Mouse (Mus musculus): Measurements from ENCODE around the gene Pskh1.

Pskh1 gene

DNA sequence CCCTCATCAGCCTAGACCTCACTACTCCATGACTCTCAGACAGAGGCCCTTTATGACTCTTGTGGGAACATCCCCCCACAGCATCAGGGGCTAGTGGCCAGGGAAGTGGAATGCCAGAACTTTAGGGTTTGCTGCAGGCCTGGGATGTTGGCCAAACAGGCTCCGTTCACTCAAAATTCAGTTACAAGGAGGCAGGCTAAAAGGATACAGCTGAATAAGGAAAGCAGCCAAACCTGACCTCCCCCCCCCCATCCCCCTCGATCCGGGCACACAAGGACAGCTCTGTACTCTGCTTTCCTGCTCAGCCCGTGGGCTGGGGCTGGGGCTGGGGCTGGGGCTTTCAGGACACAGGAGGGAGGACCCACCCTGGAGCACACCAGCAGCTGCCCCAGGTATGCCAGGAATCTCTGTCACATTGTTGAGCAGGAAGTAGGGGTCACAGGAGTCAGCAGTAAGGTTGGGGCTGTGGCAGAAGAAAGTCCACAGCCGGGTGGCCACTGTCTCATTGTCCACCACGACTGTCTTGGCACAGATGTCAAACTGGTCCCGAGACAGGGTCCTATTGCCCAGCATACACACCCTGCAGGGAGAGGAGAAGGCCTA is 50.9 kb downstream of the Pskh1 start:
- intact Hi-C loops (cut with DNase I): no loop called here

DNA sequence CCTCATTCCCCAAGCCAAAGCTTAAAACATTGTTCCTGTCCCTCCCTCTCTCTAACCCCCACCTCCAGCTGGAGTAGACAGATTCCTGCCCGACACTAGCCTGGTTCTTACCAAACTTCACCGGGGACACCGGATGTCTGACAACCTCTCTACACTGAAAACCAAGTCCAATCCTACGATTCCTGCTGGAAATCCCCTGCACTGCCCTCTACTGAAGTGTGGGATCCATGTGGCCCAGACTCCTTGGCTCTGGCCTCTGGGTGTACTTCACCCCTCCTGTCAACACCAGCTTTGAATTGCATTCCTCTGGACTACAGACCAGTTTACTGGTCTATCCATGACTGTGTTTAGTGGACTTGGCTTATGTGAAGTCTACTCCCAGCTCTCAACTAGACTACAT is 56.3 kb downstream of the Pskh1 start:
- intact Hi-C loops (cut with DNase I): no loop called here

DNA sequence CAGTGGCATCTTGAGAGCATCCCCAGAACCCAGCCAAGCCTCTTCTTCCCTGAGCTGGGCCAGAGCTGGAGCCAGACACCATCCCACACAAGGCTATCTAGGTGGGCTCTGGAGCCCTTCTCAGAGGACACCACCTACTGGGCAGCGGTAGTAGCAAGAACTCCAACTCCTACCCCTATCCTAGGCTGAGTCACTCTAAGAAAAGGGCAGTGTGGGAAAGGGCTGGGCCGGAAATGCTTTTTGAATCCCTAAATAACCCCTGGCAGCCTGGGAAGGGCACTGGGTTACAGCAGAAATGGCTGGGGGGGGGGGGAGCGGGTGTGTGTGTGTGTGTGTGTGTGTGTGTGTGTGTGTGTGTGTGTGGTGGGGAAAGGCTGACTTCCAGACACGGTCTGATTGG is 57.6 kb downstream of the Pskh1 start:
- intact Hi-C loops (cut with DNase I): no loop called here

DNA sequence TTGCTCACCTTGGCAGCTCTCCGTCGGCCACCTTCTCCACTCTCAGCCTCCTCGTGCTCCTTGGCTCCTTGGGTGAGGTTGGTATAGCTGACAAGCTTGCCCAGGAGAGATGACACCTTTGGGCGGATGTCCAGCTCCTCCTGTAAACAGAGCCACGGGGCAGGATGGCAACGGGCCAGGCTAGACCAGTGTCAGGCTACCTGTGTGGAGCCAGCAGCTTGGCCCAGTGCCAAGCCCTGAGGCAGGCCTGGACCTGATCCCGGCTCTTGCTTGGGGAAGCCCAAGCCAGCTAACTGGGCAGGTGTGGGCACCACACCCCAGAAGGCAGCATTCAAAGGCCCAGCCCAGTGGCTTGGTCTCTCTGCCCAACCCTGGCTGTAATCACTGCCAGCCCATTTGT is 59.1 kb downstream of the Pskh1 start:
- intact Hi-C loops (cut with DNase I): no loop called here

DNA sequence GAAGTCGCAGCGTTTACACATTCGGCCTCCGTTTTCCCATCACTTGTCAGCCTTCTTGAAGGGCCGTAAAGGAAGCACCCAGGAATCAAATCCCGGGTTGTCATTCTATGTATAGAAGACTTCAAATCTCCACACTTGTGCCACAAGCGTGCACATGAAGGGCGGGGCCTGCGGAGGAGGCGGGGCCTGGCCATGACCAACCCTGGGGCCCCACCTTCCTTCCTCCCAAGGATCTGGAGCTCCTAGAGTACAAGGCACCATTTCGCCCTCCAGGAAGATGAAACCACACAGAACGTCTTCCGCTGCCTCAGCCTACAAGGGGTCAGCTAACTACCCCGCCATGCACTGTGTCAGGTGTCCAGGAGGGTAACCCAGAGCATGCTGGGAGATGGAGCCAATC is 60.9 kb downstream of the Pskh1 start:
- intact Hi-C loops (cut with DNase I): no loop called here

DNA sequence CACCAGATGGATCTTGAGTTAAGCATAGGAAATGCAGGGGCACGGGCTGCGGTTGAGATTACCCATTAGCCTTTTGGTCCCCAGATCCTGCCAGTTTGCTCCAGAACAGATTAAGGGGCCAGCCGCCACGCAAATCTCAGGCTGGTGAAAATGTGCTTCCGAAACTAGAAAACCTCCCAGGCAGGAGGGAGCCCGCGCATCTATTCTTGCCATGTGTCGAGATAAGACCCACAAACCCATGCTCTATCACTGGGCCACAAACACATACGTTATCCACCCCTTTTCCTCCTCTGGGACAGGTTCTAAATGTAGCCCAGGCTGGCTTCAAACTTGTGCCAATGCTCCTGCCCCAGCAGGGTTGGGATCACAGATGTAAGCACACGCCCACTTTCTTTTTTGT is 61.3 kb downstream of the Pskh1 start:
- intact Hi-C loops (cut with DNase I): no loop called here

DNA sequence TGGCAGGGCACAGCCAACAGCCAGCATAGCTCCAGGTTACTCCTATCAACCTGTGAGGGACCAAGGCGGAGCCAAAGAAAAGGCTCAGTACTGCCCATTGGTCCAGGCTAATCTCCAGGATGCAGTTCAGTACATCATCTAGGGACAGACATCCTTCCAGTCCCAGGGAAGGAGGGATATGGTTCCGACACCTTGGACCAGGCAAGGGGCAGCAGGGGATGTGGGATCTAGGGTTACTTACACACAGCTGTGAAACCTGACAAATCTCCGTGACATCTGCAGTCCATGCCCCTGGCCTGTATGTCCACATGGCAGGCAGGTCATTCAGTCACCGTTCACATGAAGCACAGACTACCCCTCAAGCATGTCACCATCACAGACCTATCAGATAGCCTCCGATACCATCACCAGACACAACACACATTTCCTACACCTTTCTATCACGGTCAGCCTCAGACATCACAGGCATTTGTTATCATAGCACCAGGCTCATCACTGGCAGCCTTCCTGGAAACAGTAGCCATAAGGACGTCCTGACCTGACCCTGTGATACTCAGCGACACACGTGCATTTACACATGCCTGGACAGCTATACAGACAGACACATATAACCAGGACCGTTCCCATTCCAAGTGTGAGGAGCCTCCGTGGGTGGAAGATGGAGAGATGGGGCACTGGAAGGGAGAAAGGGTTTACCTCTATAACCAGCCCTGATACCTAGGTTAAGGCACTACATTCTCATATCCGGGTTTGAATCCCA is 64.4 kb downstream of the Pskh1 start:
- intact Hi-C loops (cut with DNase I): no loop called here

DNA sequence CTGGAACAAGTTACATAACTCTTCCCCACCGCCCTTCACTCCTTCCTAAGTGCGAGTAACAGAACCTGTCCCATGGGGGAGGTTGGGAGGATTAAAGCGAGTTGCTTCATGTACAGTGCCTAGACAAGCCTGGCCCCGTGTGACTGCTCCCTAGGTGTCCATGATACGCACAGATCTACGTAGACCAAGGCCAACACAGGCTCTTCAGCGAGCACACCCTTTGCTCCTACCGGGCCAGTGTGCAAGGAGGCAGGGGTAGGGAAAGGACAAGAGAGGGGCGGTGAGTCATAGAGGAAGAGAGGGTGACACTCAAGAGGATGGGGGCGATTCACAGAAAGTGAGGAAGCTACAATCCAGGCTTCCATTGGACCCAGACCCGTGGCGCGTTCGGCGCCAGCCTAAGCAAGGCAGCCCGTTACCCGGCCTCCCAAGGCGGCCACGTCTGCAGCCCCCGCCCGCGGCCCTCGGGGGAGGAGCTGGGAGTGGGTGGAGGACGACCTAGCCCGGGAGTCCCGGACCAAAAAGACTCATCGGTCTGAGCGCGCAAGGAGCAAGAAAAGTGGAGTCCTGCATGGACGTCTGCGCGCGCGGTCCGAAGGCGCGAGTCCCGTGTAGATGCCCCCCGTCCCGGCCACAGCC is 65.1 kb downstream of the Pskh1 start:
- intact Hi-C loops (cut with DNase I): no loop called here

DNA sequence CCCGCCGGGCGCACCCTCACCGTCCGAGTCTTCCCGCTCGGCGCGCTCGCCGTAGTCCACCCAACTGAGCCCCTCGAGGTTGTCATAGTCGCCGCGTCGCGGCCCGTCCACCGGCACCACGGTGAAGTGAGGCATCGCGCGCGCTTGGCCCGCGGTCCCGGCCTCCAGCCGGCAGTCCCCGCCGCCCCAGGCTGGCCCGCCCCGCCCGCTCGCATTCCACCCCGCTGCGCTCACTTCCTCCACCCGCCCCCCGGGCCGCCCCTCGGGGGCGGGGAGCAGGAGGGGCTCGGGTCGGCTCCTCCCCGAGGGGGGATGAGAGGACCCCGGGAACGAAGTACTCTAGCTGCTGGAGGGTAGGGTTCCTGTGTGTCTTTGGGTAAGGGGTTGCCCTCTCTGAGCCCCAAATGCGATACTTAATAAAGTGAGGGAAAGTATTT is 65.7 kb downstream of the Pskh1 start, which contains the start of gene Slc12a4:
Slc12a4 (minus strand) TSS at position 193 of the 437 bp plus-strand sequence.
- intact Hi-C loops (cut with DNase I): no loop called here

DNA sequence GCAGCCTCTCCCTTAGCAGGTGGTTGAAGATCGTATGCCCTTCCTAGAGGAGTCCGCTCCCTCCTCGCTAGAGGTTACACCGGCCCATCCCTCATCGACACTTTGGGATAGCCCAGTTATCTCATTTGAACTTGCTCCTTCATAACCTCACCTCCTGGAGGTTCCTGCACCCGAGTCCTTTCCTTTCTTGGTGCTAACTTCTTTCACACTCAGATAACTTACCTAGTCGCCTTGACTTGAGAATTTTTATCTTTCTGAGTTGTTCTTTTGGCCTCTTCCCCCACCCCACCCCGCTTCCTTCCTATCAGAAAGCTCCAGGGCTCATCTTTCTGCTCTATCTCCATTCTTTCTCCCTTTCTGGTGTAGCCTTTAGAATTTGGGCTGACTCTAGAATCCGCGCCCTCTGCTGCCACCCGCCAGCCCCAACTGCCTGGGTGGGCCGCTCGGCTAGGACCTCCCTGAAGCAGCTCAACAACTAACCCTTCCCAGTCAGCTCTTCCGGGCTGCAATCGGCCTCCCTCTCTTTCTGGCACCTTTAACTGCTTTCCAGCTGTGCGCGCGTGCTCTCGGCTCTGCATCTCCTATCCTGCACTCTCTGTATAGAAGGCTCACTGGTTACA is 66.6 kb downstream of the Pskh1 start:
- intact Hi-C loops (cut with DNase I): no loop called here

DNA sequence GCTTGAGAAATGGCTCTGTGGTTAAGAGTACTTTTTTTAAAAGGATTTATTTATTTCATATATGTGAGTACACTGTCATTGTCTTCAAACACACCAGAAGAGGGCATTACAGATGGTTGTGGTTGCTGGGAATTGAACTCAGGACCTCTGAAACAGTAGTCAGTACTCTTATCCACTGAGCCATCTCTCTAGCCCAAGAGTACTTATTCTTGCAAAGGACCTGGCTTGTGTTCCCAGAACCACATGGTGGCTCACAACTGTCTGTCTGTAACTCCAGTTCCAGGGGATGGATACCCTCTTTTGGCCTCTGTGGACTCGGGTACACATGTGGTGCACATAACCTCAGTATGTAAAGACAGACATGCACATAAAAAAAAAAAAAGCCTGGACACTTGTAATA is 69.1 kb downstream of the Pskh1 start:
- intact Hi-C loops (cut with DNase I): no loop called here

DNA sequence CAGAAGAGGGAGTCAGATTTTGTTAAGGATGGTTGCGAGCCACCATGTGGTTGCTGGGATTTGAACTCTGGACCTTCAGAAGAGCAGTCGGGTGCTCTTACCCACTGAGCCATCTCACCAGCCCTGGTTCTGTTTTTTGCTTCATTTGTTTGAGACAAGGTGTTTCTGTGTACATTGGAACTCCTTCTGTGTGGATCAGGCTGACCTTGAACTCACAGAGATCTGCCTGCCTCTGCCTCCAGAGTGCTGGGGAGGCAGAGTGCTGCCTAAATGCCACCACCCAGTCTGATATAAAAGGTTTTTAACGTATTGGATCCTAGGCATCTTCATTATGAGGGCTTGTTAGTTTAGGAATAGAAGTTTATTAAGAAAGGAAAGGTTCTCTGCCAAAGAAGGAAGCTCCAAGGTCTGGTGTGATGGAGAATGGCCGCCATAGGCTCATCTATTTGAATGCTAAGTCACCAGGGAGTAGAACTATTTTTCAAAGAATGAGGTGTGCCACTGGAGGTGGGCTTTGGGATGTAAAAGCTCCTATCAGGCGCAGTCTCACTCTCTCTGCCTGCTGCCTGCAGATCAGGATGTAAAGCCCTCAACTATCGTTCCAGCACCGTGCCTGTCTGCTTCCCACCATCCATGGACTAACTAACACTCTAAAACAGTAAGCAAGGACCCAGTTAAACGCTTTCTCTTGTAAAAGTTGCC is 70.9 kb downstream of the Pskh1 start:
- intact Hi-C loops (cut with DNase I): no loop called here

DNA sequence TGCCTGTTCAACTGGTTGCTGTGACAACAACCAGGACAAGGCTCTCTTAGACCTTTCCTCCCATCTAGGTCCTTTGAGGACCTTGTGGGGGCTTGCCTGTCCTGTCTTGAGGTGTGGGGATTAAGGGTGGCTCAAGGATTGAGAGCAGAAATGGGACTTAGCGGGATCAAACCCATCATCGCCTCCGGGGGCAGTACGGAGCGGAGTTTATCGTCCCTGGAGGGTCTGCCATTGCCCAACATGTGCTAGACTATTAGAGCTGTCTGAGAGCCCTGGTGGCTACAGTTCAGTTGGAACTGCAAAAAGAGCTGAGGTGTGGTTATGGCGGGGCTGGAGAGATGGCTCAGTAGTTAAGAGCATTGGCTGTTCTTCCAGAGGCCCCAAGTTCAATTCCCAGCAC is 75.1 kb downstream of the Pskh1 start:
- intact Hi-C loops (cut with DNase I): no loop called here

DNA sequence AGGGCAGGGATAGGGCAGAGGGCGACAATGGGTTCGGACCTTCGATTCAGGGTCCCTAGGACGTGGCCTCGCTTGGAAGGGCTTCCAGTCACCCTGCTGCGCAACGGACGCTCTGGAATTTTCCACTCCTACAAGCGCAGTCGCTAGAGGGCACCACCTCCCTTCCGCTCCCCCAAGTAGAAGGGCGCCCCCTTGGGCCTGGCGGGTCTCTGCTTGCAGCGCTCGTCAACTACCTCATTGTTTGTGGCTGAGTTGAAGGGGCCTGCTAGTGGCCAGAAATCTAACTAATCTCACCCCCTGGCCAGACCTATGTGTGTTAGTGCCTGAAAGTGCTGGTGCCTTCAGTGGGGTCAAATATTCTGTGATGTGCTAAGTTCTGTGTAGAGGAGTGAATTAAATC is 79.1 kb downstream of the Pskh1 start, which contains the start of gene Dpep3:
Dpep3 (minus strand) TSS at position 105 of the 400 bp plus-strand sequence.
- intact Hi-C loops (cut with DNase I): no loop called here

DNA sequence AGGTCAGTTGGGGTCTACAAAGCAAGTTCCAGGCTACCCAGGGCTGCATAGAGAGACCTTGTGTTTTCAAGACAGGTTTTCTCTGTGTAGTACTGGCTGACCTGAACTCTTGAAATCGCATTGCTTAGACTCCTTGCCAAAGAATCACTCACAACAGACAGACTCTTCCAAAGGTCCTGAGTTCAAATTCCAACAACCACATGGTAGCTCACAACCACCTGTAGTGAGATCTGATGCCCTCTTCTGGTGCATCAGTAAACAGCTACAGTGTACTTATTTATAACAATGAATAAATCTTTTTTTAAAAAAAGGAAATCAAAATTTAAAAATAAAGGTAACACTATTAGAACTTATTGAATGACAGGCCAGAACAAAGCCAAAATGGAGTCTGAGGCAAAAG is 80.9 kb downstream of the Pskh1 start:
- intact Hi-C loops (cut with DNase I): no loop called here

Small RNAs within 50 kb of the gene (microRNA-seq; reads per million reads assigned to microRNA genes)
- gene Mir7074: 0.11 to 0.12 reads per million in 2 experiments
